Mouse (Mus musculus) lung, adult 18-20 months (tissue): Measurements from ENCODE around the gene Setd5.

ENCODE experiments used
- DNase-seq, 2 experiments: peaks; one replicate each; pipeline ENCODE4 v3.0.0; 2022; ENCODE audit warnings: mixed read lengths in 2 of 2

The Setd5 gene

DNA sequence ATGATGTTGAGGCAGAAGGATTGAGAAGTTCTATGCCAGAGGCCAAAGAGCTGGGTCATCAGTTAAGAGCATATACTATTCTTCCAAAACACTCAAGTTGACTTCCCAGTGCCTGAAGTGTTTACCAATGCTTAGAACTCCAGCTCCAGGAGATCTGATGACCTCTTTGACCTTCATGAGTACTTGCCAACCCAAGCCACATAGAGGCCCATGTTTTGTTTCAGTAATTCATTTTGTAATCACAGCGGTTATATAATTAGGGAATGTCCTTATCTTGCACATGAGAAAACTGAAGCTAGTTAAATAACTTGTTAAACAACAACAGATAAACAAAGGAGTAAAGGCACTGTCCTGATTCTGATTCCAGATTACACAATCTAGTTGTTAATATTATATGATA lies 67.6 kb downstream of the Setd5 start:
- DNase-seq, result peak in 1 of 2 experiments; percentile 64

DNA sequence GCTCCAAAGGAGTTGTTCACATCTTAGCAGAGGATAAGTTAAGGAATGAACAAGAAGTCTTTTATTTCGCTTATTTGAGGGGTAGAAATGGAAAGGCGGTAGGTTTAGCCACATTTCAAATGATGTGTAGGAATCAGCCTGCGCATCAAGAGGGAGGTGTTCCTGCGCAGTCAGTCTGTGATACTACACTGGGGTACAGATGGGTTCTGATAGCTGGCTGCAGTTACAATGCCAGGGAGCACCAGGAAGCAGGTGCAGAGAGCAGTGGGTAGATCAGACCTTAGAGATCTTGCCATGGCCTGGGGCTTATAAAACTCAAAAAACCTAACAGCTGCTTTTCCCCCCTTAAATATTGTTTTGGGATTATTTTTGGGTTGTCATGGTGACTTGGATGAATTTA lies 68.1 kb downstream of the Setd5 start:
- no peak for DNase-seq

- DNase-seq, result no peak
These were observed 76.9 kb downstream of the Setd5 start for GRCm38 (mm10) chr6:113154071-113154470.

DNA sequence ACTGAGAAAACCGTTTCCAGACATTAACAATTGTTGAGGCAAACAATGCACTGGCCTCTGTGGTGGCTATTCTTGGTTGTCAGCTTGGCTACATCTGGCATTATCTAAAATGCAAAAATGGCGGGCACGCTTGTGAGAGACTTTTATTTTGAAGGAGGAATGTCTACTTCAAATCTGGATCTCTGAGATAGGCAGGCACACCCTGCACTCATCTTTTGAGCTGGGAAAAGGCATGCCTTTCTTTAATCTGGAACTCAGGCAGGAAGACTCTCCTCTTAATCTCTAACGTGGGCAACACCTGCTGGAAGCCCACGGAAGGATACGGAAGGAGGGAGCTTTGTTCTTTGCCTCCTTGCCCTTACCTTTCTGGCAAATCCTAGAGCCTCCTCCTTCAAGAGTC lies 77.7 kb downstream of the Setd5 start:
- no peak for DNase-seq

DNA sequence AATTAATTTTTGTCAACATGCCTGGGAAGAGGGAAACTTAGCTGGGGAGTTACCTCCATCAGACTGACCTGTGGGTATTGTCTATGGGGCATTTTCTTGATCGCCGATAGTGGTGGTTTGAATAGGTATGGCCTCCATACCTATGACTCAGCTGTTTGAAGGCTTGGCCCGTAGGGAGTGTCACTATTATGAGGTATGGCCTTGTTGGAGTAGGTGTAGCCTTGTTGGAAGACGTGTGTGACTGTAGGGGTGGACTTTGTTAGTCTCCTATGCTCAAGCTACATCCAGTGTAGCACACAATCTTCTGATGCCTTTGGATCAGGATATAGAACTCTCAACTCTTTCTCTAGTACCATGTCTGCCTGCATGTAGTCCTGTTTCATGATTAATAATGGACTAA lies 78.9 kb downstream of the Setd5 start:
- no peak for DNase-seq

DNA sequence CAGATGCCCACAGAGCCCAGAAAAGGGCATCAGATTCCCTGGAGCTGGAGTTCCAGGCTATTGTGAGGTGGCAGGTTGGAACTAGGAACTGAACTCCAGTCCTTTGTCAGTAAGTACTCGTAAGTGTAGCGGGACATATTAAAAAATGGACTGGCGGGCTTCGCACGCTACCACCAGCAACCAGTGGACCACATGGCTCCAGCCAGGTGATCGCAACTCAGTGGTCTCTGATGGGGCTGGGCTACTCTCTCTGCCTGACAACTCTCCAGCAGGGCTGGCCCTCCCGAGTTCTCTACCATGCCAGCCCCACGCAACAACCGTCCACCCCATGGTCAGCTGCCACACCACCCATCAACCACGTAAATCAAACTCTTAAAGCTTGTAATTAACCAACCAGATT lies 82.9 kb downstream of the Setd5 start:
- no peak for DNase-seq

DNA sequence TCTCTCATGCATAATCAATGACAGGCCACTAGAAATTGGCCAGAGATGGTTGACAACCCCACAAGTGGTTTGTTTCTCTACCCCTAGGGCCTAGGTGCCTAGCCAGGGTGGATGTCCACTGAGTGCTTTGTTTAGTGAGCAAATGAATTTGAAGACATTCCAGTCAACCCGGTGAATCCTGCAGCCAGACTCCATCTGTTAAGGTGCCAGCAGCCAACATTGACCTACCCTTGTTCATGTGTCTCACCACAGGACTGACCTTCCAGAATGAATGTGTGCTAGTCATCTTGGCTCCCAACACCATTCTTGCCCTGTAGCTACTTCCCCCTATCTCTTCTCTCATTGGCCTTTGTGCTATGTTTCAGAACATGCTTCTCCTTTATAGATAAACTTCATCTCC lies 84.8 kb downstream of the Setd5 start:
- no peak for DNase-seq

DNA sequence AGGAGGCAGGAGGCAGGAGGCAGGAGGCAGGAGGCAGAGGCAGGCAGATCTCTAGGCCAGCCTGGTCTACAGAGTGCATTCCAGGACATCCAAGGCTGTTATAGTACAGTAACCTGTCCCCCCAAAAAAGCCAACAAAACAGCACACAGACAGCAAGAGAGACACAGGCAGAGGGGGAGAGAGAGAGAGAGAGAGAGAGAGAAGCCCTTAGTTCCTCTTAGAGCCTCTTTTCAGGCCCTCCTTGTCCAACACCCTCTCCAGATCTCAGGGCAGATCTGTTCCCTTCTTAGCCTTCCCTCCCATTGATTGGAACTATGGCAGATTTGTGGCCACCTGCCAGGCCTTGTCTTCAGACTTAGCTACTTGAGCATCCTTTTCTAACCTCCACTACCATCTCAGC lies 86.3 kb downstream of the Setd5 start:
- no peak for DNase-seq

DNA sequence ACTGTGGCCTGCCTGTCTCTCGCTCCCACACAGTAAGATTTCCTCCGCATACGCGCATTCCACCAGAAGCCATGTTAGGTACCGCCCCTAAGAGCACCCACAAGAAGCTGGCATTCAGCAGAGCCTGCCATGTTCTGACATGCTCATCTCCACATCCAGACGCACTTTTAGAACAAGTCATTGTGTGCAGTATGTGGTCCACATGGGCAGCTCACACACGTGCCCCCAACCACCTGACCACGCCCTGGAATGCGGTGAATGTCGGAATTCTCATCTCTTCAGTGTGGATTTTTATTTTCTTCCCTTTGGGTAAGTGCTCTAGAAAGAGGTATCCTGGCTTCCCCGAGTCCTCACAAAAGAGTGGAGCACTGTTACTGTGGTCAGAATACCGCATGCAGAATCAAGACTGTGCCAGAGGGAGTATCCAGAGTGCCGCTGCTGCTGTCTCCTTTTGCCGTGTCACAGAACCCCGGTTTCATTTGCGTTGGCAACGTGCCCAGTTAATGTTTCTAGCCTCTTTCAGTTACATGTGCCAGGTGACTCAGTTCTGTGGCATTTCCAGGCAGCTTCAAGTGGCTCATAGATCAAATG lies 89.6 kb downstream of the Setd5 start:
- peak; percentile 89 to 93 for DNase-seq

DNA sequence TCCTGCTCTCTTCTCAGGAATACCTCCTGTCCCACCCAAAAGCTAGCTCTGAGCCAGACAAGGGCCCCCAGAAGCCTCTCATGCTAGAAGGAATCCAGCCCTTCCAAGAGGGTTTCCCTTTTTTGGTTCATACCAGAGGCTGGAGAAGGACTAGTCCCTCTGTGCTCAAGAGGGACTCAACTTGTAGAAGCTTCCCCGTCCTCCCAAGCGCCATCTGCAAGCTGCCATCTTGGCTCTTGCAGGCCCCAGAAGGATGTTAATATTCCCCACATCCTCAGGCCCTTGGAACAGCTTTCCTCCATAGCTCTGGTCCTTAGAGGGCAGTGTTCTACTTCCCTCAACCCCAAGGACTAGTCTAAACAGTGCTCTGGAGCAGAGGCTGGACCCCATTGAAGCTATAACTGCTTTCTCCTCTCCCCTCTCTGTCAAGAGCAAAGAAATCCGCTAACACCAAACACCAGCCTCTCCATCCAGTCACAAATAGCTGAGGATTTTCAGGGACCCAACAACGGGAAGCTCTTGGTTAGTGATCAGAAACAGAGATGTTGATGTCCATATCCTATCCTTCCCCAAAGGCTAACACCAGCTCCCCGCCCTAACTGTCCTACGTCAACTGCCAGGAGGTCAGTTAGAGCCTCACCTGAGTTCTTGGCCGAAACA lies 91.3 kb downstream of the Setd5 start:
- DNase-seq, result no peak

- no peak for DNase-seq
These were observed 92.7 kb downstream of the Setd5 start for GRCm38 (mm10) chr6:113169852-113170251.

- no peak for DNase-seq
These were observed 93.5 kb downstream of the Setd5 start for GRCm38 (mm10) chr6:113170651-113171050.

DNA sequence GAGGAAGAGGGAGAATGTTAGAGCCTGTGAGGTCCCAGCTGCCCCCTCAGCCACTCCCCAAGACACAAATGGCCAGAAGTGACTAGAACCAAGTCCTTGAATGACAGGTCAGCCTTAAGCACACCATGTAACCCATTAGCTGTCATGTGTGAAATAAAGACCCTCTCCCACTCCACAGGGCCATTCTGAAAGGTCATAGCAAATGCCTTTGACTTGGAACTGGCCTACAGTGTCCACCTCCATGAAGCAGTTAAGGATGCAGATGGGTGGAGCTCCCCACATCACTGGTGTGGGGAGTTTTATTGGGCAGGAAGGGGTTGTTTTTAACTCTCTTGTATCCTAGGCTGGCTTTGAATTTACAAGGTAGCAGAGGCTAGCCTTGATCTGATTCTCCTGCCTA lies 94.8 kb downstream of the Setd5 start:
- no peak for DNase-seq

- DNase-seq, result peak; percentile 50 to 56
These were observed 95.4 kb downstream of the Setd5 start for GRCm38 (mm10) chr6:113172568-113172967.

GRCm38 (mm10) chr6:113175469-113175868 lies 98.3 kb downstream of the Setd5 start:
- DNase-seq, result no peak

DNA sequence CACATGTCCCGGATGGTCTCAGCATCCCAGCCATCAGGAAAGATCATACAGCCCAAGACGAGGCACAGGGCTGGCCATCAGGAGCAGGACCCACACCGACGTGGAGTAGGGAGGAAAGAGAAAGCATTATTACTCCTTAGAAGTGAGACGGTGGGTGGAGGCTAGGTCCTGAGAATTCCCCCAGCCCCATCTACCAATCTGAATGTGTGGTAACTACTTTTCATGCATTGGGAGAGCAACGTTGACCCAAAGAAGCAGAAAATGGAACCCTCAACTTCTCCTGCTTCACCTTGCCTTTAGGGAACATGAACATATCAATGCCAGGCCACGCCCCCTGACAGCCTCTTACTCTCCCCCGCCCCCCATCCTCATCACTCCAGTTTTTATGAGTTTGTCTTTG lies 99.4 kb downstream of the Setd5 start:
- no peak for DNase-seq

GRCm38 (mm10) chr6:113178286-113179194 lies 101.4 kb downstream of the Setd5 start:
- no peak for DNase-seq

DNA sequence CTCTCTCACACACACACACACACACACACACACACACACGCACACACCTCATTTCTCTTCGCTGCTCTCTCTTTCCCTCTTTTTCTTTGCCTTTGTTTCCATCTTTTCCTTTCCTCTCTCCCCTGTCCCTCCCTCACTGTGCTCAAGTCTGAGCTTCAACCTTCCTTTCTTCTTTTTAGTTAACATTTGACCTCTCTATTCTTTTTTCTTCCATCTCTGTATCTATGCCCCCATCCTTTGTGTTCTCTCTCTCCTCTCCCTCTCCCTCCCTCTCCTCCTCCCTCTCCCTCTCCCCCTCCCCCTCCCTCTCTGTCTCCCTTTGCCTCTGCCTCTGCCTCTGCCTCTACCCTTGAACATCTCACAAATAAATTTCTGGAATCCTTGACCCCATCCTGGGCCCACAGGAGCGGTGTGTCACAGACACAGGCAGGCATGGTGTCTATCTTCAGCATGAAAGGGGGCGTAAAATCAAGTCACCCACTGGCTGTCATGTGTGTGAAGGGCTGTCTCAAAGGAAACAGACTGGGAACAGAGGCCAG lies 102.1 kb downstream of the Setd5 start:
- DNase-seq, result no peak

- no peak for DNase-seq
These were observed 107.0 kb downstream of the Setd5 start for GRCm38 (mm10) chr6:113184163-113184562.

GRCm38 (mm10) chr6:113184866-113185525 lies 107.8 kb downstream of the Setd5 start:
- DNase-seq, result no peak

DNA sequence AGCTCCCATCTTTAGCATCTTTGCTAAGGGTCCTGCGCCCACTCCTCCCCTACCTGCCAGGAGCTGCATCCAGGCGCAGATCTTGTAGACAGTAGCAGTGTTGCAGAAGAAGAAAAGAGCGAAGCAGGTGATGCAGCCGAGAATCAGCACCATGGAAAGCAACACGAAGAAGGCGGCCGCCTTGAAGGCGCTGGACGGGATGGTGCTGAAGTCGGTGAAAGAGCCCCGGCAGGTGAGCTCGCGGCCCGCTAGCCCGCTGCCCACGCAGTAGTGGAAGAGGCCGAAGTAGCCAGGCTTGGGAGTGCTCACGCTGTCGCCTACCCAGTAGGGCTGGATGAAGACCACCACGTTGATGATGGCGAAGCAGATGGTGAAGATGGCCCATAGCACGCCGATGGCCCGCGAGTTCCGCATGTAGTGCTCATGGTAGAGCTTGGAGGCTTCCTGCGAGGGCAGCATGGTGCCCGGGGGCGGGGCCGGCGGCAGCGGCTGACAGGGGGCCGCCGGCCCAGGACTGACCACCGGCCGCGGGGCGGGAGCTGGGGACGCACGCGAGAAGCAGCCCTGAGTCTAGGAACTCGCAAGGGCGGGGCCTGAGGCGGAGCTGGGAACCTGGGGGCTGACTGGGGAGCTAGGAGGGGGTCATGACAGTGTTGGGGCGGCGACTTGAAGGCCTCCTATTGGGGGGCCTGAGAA lies 116.7 kb downstream of the Setd5 start:
- DNase-seq, result peak in 1 of 2 experiments; percentile 19

DNA sequence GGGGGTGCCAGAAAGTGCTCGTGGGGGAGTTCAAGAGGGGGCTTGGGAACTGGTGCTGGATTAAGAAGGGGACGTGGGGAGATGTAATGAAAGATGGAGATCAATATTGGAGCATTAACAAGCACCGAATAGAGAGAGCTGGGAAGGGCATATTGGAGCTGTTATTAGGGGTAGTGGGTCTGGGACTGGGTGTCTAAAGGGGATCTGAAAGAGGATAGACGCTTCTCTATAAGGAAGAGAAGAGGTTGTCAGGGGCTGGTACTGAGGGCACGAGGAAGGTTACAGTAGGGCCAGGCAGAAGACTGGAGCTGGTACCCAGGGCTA lies 117.3 kb downstream of the Setd5 start:
- no peak for DNase-seq
